Mouse (Mus musculus): ENCODE measurements around the gene Fem1a. TPM values are rescaled to one million over a fixed set of nuclear protein-coding genes. Genes with fewer than 3 reads are reported as not detected.

The Fem1a gene
- total RNA-seq (2021) = 10 to 100 TPM; 28.7 to 30.8 TPM
- long read RNA-seq, experiment 1, full-length matches to known transcripts = 39 of 39 reads
- long read RNA-seq, experiment 1, partial matches to known transcripts = 0 of 39 reads
- long read RNA-seq, experiment 1, other reads (novel, unspliced or antisense) = 0 of 39 reads
- long read RNA-seq, experiment 2, full-length matches to known transcripts = 13 of 13 reads
- long read RNA-seq, experiment 2, partial matches to known transcripts = 0 of 13 reads
- long read RNA-seq, experiment 2, other reads (novel, unspliced or antisense) = 0 of 13 reads

DNA sequence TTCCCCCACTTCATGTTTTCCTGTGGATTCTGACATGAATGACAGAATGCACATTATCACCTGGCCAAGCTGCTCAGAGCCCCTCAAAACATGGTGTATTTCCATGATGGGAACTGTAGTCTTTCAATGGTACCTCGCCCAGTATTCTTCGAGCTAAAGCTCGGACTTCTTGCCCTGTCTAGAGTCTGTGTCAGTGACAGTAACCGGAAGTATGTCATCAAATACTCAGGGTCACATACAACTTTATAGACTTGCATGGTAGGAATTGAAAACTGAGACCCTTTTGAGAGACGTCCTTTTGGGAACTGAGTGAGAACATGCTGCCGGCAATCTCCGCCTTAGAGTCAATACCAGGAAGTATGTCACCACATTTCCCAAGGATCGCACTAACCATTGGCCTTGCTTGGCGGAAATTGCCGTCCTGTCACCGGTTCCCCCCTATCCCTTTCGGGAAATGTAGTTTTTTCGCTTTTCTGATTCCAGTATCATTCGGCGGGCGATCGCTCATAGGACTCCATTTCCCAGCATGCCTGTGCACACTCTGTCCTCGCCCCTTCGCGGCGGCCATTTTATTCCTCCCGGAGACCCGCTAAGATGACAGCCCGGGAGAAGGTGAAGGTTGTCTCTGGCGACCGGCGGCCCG is at the start of gene Fem1a:
Gene Fem1a, plus strand, starts transcription at position 572 of the 643 bp plus-strand sequence.
- DNase-seq = peak; percentile 91 to 92

DNA sequence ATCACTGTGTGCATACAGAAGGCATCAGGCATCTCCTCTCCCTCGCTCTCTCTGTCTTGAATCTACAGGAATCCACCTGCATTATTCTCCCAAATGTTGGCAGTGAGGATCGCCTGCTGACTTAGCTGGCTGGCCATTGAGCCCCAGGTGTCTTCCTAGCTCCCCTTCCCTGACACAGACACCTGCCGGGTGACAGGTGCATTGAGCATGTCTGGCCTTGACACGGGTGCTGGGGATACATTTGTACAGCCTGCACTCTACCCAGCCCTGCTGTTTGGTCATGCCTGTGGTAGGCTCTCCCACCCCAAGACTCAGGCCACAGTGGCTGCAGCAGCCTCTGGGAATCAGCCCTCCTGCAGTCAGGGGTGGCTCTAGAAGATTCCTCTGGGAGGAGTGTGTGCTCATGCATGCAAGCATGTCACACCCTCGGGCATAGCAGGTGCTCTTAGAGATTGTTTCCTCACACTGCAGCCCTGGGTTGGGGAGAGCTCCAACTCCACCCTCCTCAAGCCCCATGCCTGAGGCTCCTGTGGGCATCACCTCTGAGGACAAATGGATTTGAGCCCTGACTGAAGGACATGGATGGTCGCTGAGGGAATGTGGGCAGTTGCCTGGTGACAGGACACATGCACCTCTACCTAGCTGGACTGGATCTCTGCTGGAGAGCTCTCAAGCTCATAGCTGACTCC is 49.5 kb upstream of the Fem1a start:
- no peak for DNase-seq

DNA sequence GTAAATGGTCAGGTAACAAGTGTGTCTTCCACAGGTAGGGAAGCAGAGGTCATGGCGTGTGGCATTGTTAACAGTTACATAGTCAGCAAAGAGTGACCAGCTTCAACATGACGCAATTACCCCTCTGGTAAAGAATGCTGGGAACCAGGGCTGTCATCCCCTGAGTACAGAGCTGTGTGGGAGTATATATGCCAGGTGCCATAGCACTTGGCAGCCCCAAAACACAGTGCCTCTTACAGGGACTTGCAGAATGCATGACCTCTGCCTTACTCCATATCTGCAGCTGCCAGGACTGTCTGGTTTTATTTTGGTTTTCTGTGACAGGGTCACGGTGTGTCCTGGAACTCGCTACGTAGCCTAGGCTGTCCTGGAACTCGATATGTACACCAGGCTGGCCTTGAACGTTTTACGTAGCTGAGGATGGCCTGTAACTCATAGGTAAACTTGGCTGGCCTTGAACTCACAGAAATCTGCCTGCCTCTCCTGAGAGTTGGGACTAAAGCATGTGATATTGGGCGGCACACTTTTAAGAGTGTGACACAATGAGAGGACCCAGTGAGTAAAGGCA is 48.6 kb upstream of the Fem1a start:
- DNase-seq = no peak

DNA sequence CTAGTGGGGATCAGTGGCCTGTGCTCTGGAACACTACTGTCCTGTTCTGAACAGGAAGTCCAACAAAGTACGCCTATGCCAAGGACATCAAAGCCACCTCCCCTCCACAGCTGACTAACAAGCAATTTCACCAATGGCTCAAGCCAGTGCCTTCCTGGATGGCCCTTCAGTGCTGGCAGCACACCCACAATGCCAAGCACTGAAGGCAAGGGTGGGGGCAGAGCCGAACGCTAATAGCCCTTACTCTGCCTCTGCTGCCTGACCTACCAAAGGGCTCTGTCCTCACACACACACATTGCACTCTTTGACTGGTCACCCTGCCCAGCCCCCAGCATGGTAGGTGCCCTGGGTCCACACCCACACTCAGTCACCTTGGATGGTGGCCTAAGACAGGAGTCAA is 47.8 kb upstream of the Fem1a start:
- peak in 1 of 2 experiments; percentile 47 for DNase-seq

DNA sequence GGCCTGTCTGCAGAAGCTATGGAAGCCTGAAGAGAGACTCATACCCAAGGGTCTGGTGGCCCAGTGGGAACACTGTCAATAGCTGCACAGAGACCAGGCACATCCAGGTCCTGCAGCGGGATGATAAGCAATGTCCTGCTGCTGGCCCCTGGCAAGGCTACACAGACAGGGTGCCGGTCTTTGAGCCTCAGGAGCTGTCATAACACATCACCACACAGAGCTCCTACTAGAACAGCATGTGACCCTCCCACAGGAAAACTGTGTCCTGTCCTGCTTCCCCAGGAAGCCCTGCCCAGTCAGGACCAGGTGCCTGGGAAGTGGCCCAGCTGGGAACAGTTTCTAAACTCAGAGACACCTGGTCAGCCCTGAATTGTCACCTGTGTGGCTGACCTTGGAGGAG is 45.5 kb upstream of the Fem1a start:
- no peak for DNase-seq

DNA sequence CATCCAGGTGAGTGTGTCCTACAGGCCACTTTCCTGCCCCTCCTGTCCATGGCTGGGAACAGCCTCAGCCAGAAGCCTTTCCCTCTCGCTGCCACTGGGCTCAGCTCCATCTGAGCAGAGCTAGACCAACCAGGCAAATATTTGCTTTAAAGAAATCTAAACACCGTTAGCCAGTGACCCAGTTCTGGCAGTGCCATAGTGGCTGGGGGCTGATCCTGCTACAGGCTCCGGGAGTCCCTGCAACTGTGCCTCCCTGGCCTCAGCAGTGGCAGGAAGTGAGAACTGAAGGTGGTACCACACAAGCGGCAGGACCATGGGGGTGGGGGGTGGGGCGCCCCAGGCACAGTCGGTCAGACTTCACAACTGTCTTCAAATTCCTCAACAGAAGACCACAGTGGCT is 43.9 kb upstream of the Fem1a start:
- no peak for DNase-seq

DNA sequence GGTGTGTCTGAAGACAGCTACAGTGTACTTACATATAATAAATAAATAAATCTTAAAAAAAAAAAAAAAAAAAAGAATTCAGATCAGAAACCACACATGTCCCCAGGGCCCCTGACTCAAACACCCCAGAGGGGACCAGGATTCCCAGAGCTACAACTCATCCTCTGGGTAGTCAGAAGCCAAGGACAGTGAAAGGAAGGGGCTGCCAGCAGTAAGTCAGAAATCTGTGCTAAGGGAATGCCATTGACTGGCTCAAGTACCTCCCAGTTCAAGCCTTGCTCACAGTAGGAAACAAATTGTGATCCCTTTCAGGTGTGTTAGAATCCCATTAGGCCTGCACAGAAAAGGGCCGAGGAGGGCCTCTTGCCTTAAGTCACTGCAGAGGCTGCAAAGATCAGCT is 42.4 kb upstream of the Fem1a start:
- DNase-seq = peak; percentile 24 to 38

DNA sequence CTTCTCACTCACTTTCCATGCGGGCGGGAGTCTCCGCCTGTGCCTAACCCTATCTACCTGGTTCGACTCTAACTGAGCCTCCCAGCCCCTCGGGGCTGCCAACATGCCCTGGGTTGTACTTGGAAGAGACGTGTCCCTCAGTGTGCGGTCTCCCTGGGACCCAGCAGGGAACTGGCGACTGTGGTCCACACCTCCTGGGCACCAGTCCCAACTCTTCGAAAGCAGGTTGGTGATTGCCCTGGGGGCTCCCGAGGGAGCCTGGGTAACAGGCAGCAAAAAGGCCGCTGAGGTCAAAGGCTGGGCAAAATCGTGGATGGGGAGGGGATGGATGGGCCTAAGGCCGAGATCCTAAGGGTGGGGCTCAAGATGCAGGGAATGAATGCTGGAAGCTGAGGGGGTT is 38.9 kb upstream of the Fem1a start:
- DNase-seq = peak in 1 of 2 experiments; percentile 46

DNA sequence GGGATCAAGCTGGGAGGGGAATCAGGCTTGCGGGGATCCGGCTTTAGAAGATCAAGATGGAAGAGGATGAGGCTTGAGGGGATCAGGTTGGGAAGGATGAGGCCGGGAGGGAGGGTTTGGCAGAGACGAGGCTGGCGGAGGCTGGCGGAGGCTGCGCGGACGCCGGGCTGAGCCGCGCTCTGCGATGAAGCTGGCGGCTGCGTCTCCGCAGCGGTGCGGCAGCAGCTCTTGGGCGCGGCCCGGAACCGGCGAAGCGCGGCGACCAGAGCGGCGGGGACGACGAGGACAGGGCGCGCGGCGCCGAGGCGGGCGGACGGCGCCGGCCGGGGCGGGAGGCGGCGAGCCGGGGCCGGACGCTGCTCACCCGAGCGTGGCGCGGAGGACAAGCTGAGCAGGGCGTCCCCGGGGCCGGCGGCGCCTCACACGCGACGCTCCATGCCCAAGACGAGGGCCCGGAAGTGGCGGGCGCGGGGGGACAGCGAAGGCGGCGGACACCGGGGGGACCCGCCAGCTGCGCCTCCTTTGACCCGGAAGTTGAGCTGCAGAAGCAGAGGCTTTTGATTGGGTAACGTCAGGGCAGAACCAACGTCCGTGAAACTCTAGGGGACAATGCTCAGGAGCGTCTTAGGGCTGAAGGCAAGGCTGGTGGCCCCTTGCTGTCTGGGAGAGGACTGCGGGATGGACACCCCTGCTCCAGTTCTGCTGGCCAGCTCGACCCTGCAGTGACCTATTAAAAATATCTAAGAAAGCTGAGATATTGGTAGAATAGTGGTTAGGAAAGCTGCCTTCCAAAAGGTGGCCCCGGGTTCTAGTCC is 38.0 kb upstream of the Fem1a start, which contains the start of gene Dpp9:
Gene Dpp9, minus strand, starts transcription at position 529 of the 815 bp plus-strand sequence.
- DNase-seq = peak; percentile 92

DNA sequence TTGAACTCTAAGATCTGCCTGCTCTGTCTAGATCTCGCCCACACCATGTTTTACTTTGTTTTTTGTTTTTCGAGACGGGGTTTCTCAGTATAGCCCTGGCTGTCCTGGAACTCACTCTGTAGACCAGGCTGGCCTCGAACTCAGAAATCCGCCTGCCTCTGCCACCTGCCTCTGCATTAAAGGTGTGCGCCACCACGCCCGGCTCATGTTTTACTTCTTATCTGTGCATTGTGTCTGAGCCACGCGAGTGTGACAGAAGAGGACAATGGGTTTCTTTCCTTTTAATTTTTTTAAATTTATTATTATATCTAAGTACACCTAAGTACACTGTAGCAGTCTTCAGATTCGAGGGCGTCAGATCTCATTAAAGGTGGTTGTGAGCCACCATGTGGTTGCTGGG is 37.4 kb upstream of the Fem1a start:
- DNase-seq = no peak

DNA sequence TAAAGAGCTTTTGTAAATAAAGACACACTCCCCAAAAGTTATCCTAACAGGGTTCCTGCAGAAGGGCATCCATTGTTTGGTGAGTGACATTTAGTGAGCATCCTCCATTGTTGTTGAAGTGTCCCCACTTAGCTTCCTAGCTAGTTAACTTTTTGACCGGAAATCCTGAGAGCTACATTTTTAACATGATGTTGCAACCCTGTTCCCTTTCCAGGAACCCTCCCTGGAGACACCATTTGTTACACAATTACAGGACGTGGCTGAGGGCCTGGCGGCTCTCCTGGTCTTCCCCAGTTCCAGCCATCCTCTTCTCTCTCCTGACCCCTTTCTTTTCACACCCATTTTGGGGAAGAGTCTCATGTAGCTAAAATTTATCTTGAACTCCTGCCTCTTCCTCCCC is 36.8 kb upstream of the Fem1a start:
- peak; percentile 38 to 68 for DNase-seq

DNA sequence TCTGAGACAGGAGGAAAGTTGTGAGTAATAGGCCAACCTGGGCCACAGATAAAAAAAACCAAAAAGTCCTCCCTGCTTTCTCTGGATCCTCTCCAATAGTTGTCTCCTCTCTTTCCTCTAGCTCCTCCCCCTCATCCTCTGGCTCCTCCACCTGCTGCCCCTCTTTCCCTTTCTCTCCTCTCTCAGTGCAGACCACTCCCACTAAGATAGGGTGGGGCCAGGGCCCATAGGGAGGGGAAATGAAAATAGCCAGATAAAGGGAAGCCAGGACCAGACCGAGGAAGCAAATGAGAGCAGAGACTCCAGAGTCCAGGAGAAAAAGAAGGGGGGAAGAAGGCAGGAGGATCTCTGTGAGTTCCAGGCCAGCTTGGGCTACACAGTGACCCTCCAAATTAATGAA is 31.7 kb upstream of the Fem1a start:
- no peak for DNase-seq

DNA sequence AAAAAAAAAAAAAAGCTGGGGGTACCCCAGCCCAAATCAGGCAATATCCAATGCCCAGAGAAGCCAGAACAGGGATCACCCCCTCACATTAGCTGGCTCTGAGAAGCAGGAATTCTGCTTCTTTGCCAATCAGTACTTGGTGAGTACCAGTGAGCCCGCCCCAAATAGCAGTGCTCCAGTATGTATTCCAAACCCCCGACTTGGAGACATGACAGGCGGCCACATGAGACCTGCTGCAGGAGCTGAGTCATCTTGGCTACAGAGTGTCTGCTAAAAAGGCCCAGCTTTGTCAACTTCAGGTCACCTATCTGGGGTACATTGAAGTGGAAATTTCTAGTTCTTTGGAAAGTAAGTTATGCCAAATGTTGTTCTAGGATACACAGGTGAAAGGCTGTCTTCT is 30.0 kb upstream of the Fem1a start:
- no peak for DNase-seq

DNA sequence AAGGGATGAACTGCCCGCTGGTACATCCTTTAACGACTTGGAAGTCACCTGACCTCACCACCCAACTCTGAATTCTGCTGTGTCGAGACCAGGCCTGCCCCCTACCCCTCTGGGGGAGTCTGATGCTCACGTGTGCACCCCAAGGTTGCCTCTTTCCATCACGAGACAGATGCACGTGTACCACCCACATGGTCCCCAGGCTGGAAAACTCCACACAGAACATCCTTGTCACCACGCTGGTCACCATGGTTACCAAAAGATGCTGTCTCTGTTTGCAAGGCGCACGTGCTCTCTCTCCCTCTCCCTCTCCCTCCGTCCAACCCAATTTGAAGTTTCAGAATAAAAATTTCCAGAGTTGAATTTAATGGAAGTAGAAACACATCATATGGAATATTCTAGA is 26.7 kb upstream of the Fem1a start:
- no peak for DNase-seq

DNA sequence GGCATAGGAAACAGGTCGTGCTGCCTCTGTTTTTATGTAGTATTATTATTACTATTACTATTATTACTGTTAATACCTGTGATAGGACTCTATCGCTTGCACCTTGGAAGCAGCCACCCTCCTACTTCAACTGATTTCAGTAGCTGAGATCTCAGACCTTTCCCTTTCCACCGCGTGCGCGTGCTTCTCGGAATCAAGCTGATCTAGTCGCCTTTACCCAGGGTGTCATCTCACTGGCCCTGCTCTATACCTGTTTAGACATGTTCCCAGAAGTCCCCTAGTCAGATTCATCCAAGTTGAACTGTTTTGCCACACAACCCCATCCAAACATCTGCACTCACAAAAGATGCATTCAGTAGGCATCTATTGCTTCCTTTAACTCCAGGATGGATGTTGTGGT is 23.2 kb upstream of the Fem1a start:
- DNase-seq = no peak

DNA sequence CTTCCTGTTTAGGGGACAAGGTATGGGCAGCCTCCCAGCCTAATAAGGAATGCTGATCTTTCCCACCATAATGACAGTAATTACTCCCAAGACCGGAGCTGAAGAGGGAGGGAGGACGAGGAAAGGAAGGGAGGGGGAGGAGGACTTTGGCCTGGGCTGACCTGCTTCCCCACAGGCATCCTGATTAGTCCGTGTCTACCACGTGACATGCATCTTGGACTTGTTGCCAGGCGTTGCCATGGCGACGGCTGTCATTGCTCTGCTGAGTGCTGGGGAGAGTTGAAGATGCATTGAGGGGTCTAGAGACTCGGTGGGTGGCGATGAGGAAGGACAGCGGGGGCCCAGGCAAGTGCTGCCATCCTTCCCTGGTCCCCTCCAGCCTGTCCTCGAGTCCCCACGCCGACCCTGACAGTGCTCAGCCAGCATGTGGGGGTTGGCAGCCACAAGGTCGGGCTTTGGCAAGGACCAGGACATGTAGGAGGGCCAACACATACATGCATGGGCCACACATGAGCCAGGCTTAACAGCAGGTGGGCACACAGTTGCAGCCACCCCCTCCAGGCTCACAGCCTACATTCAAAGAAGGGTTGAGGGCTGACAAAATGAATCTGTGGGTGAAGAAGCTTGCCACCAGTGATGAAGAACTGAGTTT is 22.7 kb upstream of the Fem1a start:
- DNase-seq = peak in 1 of 2 experiments; percentile 21

DNA sequence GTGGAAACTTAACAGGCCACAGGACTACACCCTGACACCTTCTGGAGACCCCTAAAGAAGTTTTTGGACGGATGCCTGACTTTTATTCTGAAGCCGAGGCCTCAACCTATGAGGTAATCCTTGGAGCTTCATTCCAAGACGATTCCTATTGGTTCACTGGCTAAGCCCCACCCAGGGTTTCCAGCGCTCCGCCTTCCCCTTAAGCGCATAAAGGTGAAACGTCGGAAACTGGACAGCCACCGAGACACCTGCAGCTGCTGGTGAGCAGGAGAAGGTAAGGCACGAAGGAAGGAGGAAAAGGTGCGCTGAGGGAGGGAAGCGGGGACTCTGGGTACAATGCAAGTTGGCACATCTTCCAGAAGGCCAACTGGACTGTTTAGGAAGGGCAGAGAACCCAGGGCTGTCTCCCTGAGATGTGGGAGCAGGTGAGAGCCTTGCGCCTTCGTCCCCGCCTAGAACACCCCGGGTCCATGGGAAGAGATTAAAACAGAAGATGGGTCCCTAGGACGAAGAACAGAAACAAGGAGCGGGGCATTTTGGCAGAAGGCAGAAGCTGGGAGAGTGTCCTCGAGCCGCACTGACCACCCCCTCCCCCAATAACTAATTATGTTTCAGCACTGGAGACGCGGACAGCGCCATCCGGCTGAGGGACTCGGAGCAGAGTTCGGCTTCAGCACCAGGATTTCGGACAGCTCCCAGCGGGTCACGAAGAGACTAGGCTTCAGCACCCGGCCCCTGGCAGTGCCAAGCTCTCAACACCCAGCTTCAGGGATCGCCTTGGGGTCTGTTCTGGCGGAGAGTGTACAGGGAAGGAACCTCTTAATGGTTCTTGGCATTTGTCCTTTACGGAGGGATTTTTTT is 14.8 kb upstream of the Fem1a start:
- DNase-seq = peak; percentile 92 to 95

DNA sequence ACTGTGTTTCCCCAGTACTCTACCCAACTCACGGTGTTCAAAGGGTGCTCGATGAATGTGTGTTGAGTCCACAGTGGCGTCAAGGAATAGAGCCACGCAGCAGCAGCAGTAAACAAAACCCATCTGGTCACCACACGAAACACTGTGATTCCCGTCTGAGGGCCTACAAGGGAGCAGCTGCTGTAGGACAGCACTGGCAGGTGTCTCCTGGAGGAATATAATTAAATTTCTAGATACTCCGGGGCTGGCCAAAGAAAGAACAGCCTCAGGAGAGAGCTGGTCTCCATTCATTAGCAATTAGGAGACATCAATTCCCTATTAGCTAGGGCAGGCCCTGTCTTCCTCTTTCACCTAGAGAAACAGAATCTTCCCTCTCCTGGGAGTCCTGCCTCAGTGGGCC is 11.0 kb upstream of the Fem1a start:
- DNase-seq = no peak

DNA sequence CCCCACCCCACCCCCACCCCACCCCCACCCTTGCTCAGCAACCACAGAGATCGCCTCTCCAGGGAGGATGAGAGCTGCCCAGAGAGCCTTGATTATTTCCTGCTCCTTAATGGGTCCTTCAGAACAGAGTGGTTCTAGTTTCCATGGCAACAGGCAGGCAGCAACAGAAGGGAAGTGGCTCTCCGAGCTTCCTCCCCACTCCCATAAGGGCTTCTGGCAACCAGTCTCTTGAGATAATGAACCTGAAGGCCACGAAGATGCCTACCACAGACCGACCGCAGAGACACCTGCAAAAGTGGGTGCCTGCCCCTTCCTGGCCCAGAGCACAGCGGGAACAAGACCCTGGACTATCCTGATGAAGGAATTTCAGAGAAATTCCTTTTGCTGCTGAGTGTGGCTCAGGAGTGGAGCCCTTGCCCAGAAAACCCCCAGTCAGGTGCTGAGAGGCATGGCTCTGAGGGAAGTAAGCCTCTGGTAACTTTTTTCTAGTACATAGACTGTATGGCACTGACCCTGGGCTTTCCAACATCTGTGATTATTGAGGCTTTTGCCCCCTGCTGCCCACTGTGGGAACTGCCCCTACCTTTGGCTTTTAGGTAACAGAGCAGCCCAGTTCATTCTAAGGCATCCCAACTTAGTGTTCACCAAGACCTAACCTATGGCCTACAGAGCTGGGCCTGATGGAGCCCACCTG is 5.3 kb upstream of the Fem1a start:
- peak; percentile 75 to 78 for DNase-seq

DNA sequence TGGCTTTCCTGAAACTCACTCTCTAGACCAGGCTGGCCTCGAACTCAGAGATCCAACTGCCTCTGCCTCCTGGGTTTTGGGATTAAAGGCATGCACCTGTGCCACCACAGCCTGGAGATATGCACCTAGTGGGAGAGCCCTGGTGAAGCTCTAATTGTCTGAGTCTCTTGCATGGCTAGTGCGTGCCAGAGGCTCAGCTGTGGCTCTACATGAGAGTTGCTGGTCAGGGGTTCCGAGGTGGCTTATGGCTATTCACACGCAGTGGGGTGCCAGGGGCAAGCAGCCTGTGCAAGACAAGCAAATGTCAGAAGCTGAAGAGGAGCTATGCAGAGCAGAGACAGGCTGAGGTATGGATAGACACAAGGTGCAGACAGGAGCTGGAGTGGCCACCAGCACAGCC is 1.9 kb upstream of the Fem1a start:
- DNase-seq = no peak

Data from adrenal gland, postnatal 36 days (tissue).